Mouse (Mus musculus): ENCODE measurements around the gene Plk5. TPM values are rescaled to one million over a fixed set of nuclear protein-coding genes. Genes with fewer than 3 reads are reported as not detected.

Plk5 gene
- polyA plus RNA-seq, 1 experiment from 2014 or later: 0.07 TPM

DNA sequence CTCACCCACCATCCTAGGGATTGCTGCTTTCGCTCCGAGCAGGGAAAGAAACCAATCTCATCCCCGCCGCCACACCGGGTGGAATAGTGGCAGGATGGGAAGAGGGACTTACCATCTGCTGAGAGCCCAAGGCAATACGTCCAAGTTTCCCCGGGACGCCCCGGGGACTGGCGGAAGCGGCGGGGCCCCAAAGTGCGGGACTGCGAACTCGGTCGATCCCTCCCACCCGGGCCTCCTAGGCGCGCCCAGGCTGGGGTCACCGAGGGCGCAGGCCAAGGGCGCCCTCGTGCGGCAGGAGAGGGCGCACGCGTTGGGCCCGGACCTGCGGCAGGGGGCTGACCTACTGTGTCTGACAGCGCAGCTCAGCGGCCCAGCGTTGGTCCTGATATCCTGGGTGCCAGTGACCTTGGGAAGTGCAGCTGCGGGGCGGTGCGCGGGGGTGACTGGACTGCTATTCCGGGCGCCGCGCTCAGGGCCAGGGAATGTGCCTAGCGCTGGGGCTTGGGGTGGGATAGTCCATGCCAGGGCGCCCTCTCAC, 7.9 kb upstream of the Plk5 start, which contains the start of gene Adamtsl5:
Gene Adamtsl5, minus strand, starts transcription at position 169 of the 538 bp plus-strand sequence.
- Histone ChIP-seq H3K9me3 (replicated peaks; ENCODE audit: control insufficient read depth, low read length) (no peaks in the 10 kb centered on the region), H3K9ac (ENCODE audit: low read length) (peak within 1 kb of the TSS; percentile 64), H3K4me1 (ENCODE audit: control insufficient read depth, insufficient read depth, low read length) (peaks cover 29% of the 10 kb centered on the region), H3K27ac (ENCODE audit: low read length) (0 out of 2 replicates have a peak within 1 kb of the TSS, but pooled peaks have one; percentile 22), H3K4me3 (ENCODE audit: low read length) (peak within 1 kb of the TSS; percentile 51), H3K4me2 (ENCODE audit: low read depth, low read length) (peak within 1 kb of the TSS; percentile 64), H3K27me3 (ENCODE audit: control insufficient read depth, insufficient read depth, low read length) (peaks cover 68% of the 10 kb centered on the region), H3K36me3 (ENCODE audit: control insufficient read depth, insufficient read depth) (no peaks in the 10 kb centered on the region)
- ATAC-seq (replicated peaks; ENCODE audit: extremely low read depth, insufficient read depth, low FRiP score): peak; percentile 55
- WGBS: 2% methylated on average over 34 of the region's 42 CpGs

DNA sequence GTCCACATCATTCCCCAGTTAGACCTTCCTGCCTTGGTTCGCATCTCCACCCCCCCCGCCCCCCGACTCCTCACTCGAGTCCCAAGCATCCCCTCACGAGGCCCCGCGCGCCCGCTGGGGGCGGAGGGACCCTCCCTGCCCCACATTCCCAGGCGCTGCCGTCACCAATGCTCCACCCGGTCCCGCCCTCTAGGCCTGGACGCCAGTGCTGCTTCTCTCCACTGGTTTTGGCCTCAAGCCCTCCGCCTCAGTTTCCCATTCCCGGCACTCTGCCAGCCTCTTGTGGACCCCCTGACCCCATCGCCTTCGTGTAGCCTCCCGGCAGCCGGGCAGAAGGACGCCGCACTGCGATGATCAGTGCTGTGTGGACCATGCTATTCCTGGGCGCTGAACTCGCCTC, 7.3 kb upstream of the Plk5 start:
- H3K9me3 ChIP-seq (replicated peaks; ENCODE audit: control insufficient read depth, low read length): no peaks in the 10 kb centered on the region
- H3K9ac ChIP-seq (ENCODE audit: low read length): peak overlapping the region; percentile 64
- peak overlapping the region; percentile 64 for H3K4me2 ChIP-seq (ENCODE audit: low read depth, low read length)
- H3K27me3 ChIP-seq (ENCODE audit: control insufficient read depth, insufficient read depth, low read length): peaks cover 67% of the 10 kb centered on the region
- 16% methylated on average over 25 of the region's 26 CpGs for WGBS
- ATAC-seq (replicated peaks; ENCODE audit: extremely low read depth, insufficient read depth, low FRiP score): 0 out of 2 replicates have a peak, but pooled peaks have one; percentile 7
- no peak overlapping the region for H3K27ac ChIP-seq (ENCODE audit: low read length)
- no peaks in the 10 kb centered on the region for H3K36me3 ChIP-seq (ENCODE audit: control insufficient read depth, insufficient read depth)
- H3K4me3 ChIP-seq (ENCODE audit: low read length): peak overlapping the region; percentile 51
- peaks cover 25% of the 10 kb centered on the region for H3K4me1 ChIP-seq (ENCODE audit: control insufficient read depth, insufficient read depth, low read length)

DNA sequence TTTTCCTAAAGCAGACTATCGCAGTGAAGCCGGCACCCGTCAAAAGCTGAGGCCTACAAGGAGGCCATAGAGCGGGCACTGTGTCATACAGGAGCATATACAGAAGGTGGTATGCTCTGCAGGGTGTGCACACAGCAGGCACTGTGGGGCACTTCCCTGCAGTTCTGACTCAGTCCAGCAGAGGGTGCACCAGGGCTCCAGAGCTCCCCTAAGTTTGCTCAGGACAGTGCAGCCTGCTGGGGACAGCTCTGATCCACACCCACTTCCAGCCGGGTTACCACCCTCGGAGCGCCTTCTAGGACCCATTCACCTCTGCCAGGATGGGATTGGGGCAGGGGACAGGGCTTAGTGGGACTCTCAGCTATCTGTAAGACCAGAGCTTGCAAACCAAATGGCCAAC, 6.0 kb upstream of the Plk5 start:
- WGBS: 2% methylated on average over 7 of the region's 7 CpGs
- peak; percentile 49 for ATAC-seq (replicated peaks; ENCODE audit: extremely low read depth, insufficient read depth, low FRiP score)

DNA sequence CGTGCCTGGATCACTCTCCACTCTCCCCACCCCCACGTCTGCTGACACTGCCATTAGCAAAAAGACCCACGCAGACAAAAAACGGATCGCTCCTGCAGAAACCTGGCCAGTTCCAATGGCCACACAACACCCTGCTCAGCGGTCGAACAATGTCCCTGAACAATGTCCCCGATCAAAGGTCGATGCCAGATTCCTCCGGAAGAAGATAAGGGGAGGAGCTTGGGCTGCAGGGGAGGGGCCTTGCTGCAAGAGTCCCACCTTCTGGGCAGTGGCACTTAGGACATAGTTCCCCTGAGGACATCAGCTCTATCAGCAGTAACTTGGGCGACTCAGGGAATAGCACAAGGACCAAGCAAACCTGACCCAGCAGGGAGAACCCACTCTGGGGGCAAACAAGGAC, 4.4 kb upstream of the Plk5 start:
- H3K9me3 ChIP-seq (replicated peaks; ENCODE audit: control insufficient read depth, low read length): no peaks in the 10 kb centered on the region
- H3K4me3 ChIP-seq (ENCODE audit: low read length): no peak overlapping the region
- WGBS: 26% methylated on average over 11 of the region's 11 CpGs
- peaks cover 73% of the 10 kb centered on the region for H3K27me3 ChIP-seq (ENCODE audit: control insufficient read depth, insufficient read depth, low read length)
- no peak overlapping the region for H3K27ac ChIP-seq (ENCODE audit: low read length)
- no peak for ATAC-seq (replicated peaks; ENCODE audit: extremely low read depth, insufficient read depth, low FRiP score)
- no peaks in the 10 kb centered on the region for H3K36me3 ChIP-seq (ENCODE audit: control insufficient read depth, insufficient read depth)
- no peak overlapping the region for H3K9ac ChIP-seq (ENCODE audit: low read length)
- no peak overlapping the region for H3K4me2 ChIP-seq (ENCODE audit: low read depth, low read length)
- H3K4me1 ChIP-seq (ENCODE audit: control insufficient read depth, insufficient read depth, low read length): peaks cover 14% of the 10 kb centered on the region

More for the DNA sequence above, 6.0 kb upstream of the Plk5 start:
- H3K4me1 ChIP-seq (ENCODE audit: control insufficient read depth, insufficient read depth, low read length): peaks cover 13% of the 10 kb centered on the region
- no peaks in the 10 kb centered on the region for H3K36me3 ChIP-seq (ENCODE audit: control insufficient read depth, insufficient read depth)
- H3K4me2 ChIP-seq (ENCODE audit: low read depth, low read length): no peak overlapping the region
- H3K9me3 ChIP-seq (replicated peaks; ENCODE audit: control insufficient read depth, low read length): no peaks in the 10 kb centered on the region
- no peak overlapping the region for H3K9ac ChIP-seq (ENCODE audit: low read length)
- peaks cover 70% of the 10 kb centered on the region for H3K27me3 ChIP-seq (ENCODE audit: control insufficient read depth, insufficient read depth, low read length)
- H3K27ac ChIP-seq (ENCODE audit: low read length): no peak overlapping the region
- no peak overlapping the region for H3K4me3 ChIP-seq (ENCODE audit: low read length)

DNA sequence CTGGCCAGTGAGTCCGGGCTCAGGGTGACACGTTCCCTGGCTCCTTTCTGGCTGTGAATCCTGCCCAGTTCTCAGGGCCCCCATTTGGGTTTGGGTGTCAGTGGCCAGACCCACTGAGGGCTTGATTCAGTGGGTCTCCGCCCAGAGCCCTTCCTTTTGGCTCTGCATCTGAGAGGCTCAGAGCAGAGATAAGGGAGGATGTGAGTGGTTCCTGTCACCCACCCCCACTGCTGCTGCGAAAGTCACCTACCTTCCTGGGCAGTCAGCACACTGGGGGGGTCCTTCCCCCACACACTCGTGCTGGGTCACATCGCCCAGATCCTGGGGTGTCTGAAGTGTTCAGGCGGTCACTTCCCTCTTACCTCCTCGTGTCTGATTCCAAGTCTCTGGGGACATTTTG, 3.5 kb upstream of the Plk5 start:
- H3K4me3 ChIP-seq (ENCODE audit: low read length): no peak overlapping the region
- peaks cover 75% of the 10 kb centered on the region for H3K27me3 ChIP-seq (ENCODE audit: control insufficient read depth, insufficient read depth, low read length)
- no peak overlapping the region for H3K27ac ChIP-seq (ENCODE audit: low read length)
- H3K4me1 ChIP-seq (ENCODE audit: control insufficient read depth, insufficient read depth, low read length): peaks cover 14% of the 10 kb centered on the region
- no peak overlapping the region for H3K4me2 ChIP-seq (ENCODE audit: low read depth, low read length)
- no peak for ATAC-seq (replicated peaks; ENCODE audit: extremely low read depth, insufficient read depth, low FRiP score)
- WGBS: 43% methylated on average over 8 of the region's 8 CpGs
- H3K9me3 ChIP-seq (replicated peaks; ENCODE audit: control insufficient read depth, low read length): no peaks in the 10 kb centered on the region
- H3K36me3 ChIP-seq (ENCODE audit: control insufficient read depth, insufficient read depth): no peaks in the 10 kb centered on the region
- H3K9ac ChIP-seq (ENCODE audit: low read length): no peak overlapping the region

DNA sequence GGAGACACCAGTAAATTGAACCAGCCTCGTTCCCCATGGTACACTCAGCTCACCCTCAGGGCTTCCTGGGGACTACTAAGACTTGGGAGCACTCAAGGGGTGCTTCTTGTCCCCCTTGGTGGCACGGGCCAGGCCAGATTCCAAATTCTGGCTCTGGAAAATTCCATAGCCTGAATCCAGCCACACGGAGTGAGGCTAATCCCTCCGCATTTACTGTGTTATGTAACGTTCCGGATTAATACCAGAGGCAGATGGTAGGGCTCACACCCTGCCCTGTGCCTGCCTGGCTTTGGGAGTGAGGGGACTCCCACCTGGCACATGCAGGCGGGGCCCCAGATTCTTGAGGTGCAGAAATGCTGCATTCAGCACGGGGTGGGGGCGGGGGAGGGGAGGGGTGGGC, 828 bp upstream of the Plk5 start:
- Histone ChIP-seq H3K4me3 (ENCODE audit: low read length) (no peak overlapping the region), H3K36me3 (ENCODE audit: control insufficient read depth, insufficient read depth) (no peaks in the 10 kb centered on the region), H3K27ac (ENCODE audit: low read length) (no peak overlapping the region), H3K4me1 (ENCODE audit: control insufficient read depth, insufficient read depth, low read length) (peaks cover 5% of the 10 kb centered on the region; the same call in 1 of the 2 replicates), H3K9ac (ENCODE audit: low read length) (no peak overlapping the region), H3K4me2 (ENCODE audit: low read depth, low read length) (no peak overlapping the region), H3K27me3 (ENCODE audit: control insufficient read depth, insufficient read depth, low read length) (peaks cover 85% of the 10 kb centered on the region), H3K9me3 (replicated peaks; ENCODE audit: control insufficient read depth, low read length) (no peaks in the 10 kb centered on the region; the same call in 1 of the 2 replicates)
- 15% methylated on average over 9 of the region's 9 CpGs for WGBS
- ATAC-seq (replicated peaks; ENCODE audit: extremely low read depth, insufficient read depth, low FRiP score): no peak

DNA sequence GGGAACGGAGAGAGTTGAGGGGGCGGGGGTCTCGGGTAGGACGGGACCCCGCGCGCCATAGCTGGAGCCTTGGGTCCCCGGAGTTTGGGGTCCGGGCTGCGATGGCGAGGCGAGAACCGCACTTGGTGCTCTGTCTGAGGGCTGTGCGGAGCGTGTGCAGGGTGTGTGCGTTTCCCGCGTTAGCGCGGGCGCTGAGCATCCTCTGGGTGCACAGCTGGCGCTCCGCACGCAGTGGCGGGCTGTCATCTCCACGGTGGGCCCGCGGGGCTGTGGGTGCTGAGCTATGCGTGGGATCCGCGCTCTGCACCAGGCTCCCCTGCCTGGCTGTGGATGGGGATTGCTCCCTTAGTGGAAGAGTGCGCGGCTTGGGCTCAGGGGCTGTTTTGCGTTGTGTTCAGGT, 478 bp downstream of the Plk5 start:
- H3K4me3 ChIP-seq (ENCODE audit: low read length): peak overlapping the region; percentile 27
- 3% methylated on average over 34 of the region's 34 CpGs for WGBS
- ATAC-seq (replicated peaks; ENCODE audit: extremely low read depth, insufficient read depth, low FRiP score): no peak
- H3K36me3 ChIP-seq (ENCODE audit: control insufficient read depth, insufficient read depth): no peaks in the 10 kb centered on the region
- no peak overlapping the region for H3K9ac ChIP-seq (ENCODE audit: low read length)
- H3K9me3 ChIP-seq (replicated peaks; ENCODE audit: control insufficient read depth, low read length): no peaks in the 10 kb centered on the region; the same call in 1 of the 2 replicates
- H3K27ac ChIP-seq (ENCODE audit: low read length): no peak overlapping the region
- H3K27me3 ChIP-seq (ENCODE audit: control insufficient read depth, insufficient read depth, low read length): peaks cover 82% of the 10 kb centered on the region
- H3K4me2 ChIP-seq (ENCODE audit: low read depth, low read length): peak overlapping the region; percentile 50
- peaks cover 5% of the 10 kb centered on the region; the same call in 1 of the 2 replicates for H3K4me1 ChIP-seq (ENCODE audit: control insufficient read depth, insufficient read depth, low read length)

DNA sequence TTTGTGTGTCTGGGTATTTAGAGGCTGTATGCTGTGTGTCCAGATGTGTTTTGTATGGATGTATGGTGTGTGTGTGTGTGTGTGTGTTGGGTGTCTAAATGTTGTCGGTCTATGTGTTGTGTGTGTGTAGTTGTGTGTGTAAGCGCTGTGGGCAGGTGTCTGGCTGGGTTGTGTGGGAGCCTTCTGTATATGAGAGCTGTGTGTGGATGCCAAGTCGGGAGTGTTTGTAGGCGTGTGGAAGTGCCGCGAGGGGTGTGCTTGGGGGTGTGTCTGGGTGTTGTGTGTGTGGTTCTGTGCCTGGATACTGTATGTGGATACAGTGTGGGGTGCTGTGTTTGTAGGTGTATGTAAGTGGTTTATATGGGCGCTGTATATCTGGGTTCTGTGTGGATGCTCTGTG, 1.1 kb downstream of the Plk5 start:
- peaks cover 77% of the 10 kb centered on the region for H3K27me3 ChIP-seq (ENCODE audit: control insufficient read depth, insufficient read depth, low read length)
- ATAC-seq (replicated peaks; ENCODE audit: extremely low read depth, insufficient read depth, low FRiP score): no peak

DNA sequence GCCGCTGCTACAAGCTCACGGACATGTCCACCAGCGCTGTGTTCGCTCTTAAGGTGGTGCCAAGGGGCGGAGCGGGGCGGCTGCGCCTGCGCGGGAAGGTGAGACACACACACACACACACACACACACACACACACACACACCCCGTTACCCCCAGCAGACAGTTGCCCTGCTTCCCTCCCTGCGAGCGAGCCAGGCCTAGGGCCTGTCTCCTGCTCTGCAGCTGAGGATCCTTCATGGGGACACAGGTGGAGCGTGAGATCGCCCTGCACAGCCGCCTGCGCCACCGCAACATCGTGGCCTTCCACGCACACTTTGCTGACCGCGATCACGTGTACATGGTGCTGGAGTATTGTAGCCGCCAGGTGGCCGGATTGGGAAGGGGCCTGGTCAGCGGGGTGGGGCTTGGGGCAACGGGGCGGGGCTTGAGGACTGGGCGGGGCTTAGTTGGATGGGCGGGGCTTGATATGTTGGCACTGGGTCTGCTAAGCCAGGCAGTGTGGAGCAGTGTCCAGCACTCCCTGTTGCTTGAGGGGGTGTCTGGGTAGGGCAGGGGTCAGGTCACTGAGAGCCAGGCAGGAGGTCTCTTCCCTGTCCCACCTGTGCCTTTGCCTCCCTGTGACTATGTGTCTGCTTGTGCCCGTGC, 1.9 kb downstream of the Plk5 start:
- no peak overlapping the region for H3K9ac ChIP-seq (ENCODE audit: low read length)
- H3K4me1 ChIP-seq (ENCODE audit: control insufficient read depth, insufficient read depth, low read length): peaks cover 5% of the 10 kb centered on the region; the same call in 1 of the 2 replicates
- peak overlapping the region; percentile 46 for H3K4me2 ChIP-seq (ENCODE audit: low read depth, low read length)
- 5% methylated on average over 31 of the region's 31 CpGs for WGBS
- H3K27me3 ChIP-seq (ENCODE audit: control insufficient read depth, insufficient read depth, low read length): peaks cover 75% of the 10 kb centered on the region
- no peaks in the 10 kb centered on the region for H3K36me3 ChIP-seq (ENCODE audit: control insufficient read depth, insufficient read depth)
- ATAC-seq (replicated peaks; ENCODE audit: extremely low read depth, insufficient read depth, low FRiP score): no peak
- no peaks in the 10 kb centered on the region; the same call in 1 of the 2 replicates for H3K9me3 ChIP-seq (replicated peaks; ENCODE audit: control insufficient read depth, low read length)
- H3K27ac ChIP-seq (ENCODE audit: low read length): no peak overlapping the region
- 0 out of 2 replicates have a peak overlapping the region, but pooled peaks have one; percentile 13 for H3K4me3 ChIP-seq (ENCODE audit: low read length)

More for the DNA sequence above, 1.1 kb downstream of the Plk5 start:
- no peak overlapping the region for H3K4me2 ChIP-seq (ENCODE audit: low read depth, low read length)
- no peak overlapping the region for H3K27ac ChIP-seq (ENCODE audit: low read length)
- H3K4me3 ChIP-seq (ENCODE audit: low read length): no peak overlapping the region
- no peak overlapping the region for H3K9ac ChIP-seq (ENCODE audit: low read length)
- H3K36me3 ChIP-seq (ENCODE audit: control insufficient read depth, insufficient read depth): no peaks in the 10 kb centered on the region
- 35% methylated on average over 7 of the region's 7 CpGs for WGBS
- H3K4me1 ChIP-seq (ENCODE audit: control insufficient read depth, insufficient read depth, low read length): peaks cover 5% of the 10 kb centered on the region; the same call in 1 of the 2 replicates
- no peaks in the 10 kb centered on the region; the same call in 1 of the 2 replicates for H3K9me3 ChIP-seq (replicated peaks; ENCODE audit: control insufficient read depth, low read length)

Measured in heart, embryonic 16.5 days (tissue).